Mouse (Mus musculus) cortical plate, adult 2 months (tissue): ENCODE measurements around the gene Tprg.

Source experiments
- CTCF ChIP-seq: fragments of 200-500 bp; IDR thresholded peaks from 2 replicates; pipeline ENCODE4 v1.5.1; 2011; ENCODE audit warnings: mild to moderate bottlenecking, control low read depth, low read length; ENCODE audit not compliant: insufficient read depth; ENCODE audit errors: extremely low read depth
- POLR2A ChIP-seq: fragments of 200-500 bp; IDR thresholded peaks from 2 replicates; pipeline ENCODE4 v1.6.1; 2011; ENCODE audit warnings: mild to moderate bottlenecking, low read length, control low read depth; ENCODE audit not compliant: insufficient read depth; ENCODE audit errors: extremely low read depth

DNA sequence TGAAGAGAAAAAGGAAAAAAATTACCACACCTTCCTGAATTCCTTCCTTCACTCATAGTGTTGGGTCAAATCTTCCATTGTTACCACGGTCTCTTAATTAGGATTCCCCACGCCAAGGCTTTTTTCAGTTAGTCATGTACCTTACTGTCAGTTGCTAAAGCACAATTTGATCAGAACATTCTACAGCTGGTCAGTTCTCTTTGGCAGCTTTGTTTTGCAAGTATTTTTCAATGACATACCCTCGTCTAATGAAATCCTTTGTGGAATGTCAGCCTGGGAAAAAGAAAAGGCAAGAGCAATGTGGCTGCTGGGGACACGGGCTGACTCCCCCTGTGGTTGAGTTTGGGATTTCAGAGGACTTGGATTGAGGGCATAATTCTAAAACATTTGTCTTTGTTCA, 136.4 kb downstream of the Tprg start:
- no peak for TF ChIP-seq POLR2A
- no peak for TF ChIP-seq CTCF
